Mouse (Mus musculus): Measurements from ENCODE around the gene Pde6c. TPM values are rescaled to one million over a fixed set of nuclear protein-coding genes. Genes with fewer than 3 reads are reported as not detected.

Pde6c gene
- polyA plus RNA-seq, 1 experiment from 2014 or later = not detected

DNA sequence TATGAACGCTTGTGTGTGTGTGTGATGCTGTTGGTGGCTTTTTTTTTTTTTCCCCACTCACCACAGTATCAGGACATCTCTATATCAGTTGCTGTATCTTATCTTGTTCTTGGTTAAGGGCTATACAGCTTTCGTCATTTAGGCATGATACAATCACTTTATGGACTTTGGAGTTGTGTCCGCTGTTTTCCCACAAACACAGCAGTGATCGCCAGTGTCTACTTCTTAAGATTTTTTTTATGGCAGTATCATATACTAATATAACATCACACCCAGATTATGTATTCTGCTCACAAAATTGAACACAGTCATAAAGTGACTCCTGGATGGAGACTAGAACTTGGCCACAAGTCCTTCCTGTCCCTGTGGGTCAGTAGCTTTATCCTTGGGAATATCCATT lies 24.7 kb upstream of the Pde6c start:
- ATAC-seq (ENCODE audit: low FRiP score) = no peak
- H3K4me2 ChIP-seq (replicated peaks; ENCODE audit: low read depth, low read length) = no peak overlapping the region
- 92% methylated on average over 4 of the region's 4 CpGs for WGBS

DNA sequence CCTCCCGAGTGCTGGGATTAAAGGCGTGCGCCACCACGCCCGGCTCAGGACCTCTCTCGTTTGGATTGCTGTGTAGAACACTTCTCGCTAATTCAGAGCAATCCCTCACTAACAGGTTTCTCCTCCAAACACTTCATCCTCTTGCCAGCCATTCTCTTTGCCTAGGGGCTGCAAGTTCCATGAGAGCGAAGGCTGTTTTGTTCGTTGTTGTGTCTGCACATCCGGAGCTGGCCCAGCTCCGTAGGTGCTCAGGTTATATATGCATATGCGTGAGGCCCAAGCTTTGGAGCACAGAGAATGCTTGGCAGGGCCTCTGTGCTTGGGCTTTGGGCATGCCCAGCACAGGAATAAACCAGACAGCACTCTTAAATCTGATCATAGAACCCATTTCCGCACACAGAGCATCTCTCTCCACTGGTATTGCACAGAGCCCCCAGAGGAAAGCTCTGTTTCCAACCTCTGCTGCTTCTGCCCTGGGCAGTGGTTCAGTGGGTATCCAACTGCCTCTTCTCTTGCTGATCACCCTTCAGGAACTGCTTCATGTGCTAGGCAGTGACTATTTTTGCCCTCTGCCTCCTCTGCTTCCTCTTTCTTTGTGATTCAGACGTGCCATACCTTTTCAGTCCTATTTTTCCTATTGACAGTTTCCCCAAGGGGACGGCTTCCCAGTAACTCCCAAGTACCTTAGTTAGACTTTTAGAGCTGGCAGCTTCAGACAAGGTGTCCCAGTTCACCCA lies 22.9 kb upstream of the Pde6c start:
- WGBS = 91% methylated on average over 15 of the region's 15 CpGs
- Histone ChIP-seq H3K4me3 (ENCODE audit: low read depth, low read length) (no peak overlapping the region), H3K4me2 (replicated peaks; ENCODE audit: low read depth, low read length) (no peak overlapping the region), H3K9me3 (ENCODE audit: control insufficient read depth, low read length) (no peaks in the 10 kb centered on the region), H3K27me3 (ENCODE audit: control insufficient read depth, insufficient read depth, low read length) (no peaks in the 10 kb centered on the region), H3K36me3 (ENCODE audit: control insufficient read depth, insufficient read depth, low read length) (no peaks in the 10 kb centered on the region), H3K4me1 (replicated peaks; ENCODE audit: control insufficient read depth, insufficient read depth, low read length) (no peaks in the 10 kb centered on the region), H3K9ac (ENCODE audit: low read depth, low read length) (no peak overlapping the region), H3K27ac (ENCODE audit: low read depth, low read length) (no peak overlapping the region)
- ATAC-seq (ENCODE audit: low FRiP score) = no peak
- DNase-seq (ENCODE audit: low spot score) = no peak

More for the DNA sequence above, 24.7 kb upstream of the Pde6c start:
- H3K9ac ChIP-seq (ENCODE audit: low read depth, low read length) = no peak overlapping the region
- no peaks in the 10 kb centered on the region for H3K36me3 ChIP-seq (ENCODE audit: control insufficient read depth, insufficient read depth, low read length)
- H3K27me3 ChIP-seq (ENCODE audit: control insufficient read depth, insufficient read depth, low read length) = no peaks in the 10 kb centered on the region
- no peak overlapping the region for H3K27ac ChIP-seq (ENCODE audit: low read depth, low read length)
- DNase-seq (ENCODE audit: low spot score) = no peak
- H3K9me3 ChIP-seq (ENCODE audit: control insufficient read depth, low read length) = no peaks in the 10 kb centered on the region
- H3K4me1 ChIP-seq (replicated peaks; ENCODE audit: control insufficient read depth, insufficient read depth, low read length) = no peaks in the 10 kb centered on the region
- H3K4me3 ChIP-seq (ENCODE audit: low read depth, low read length) = no peak overlapping the region

DNA sequence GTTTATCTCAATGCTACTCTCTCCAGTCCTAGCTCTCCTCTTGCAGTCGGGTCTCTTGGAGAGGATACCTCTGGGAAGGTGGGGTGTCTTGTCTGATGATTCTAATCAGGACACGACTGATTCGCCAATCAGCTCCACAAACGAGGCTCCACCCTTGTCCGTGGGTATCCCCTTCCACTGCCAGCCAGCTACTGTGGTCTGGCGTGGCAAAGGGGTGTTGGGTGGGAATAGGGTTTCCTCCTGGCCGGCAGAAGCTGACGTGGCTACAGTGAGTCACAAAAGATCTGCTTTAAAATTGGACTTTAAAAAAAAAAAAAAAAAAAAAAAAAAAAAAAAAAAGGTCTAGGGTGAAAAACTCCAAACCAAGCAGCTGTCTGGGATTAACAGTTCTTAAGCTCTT lies 21.5 kb upstream of the Pde6c start:
- no peak overlapping the region for H3K4me3 ChIP-seq (ENCODE audit: low read depth, low read length)
- H3K27ac ChIP-seq (ENCODE audit: low read depth, low read length) = no peak overlapping the region
- ATAC-seq (ENCODE audit: low FRiP score) = no peak
- H3K4me1 ChIP-seq (replicated peaks; ENCODE audit: control insufficient read depth, insufficient read depth, low read length) = no peaks in the 10 kb centered on the region
- no peak overlapping the region for H3K9ac ChIP-seq (ENCODE audit: low read depth, low read length)
- H3K27me3 ChIP-seq (ENCODE audit: control insufficient read depth, insufficient read depth, low read length) = no peaks in the 10 kb centered on the region
- no peaks in the 10 kb centered on the region for H3K9me3 ChIP-seq (ENCODE audit: control insufficient read depth, low read length)
- DNase-seq (ENCODE audit: low spot score) = no peak
- WGBS = 76% methylated on average over 8 of the region's 8 CpGs
- no peak overlapping the region for H3K4me2 ChIP-seq (replicated peaks; ENCODE audit: low read depth, low read length)
- no peaks in the 10 kb centered on the region for H3K36me3 ChIP-seq (ENCODE audit: control insufficient read depth, insufficient read depth, low read length)

DNA sequence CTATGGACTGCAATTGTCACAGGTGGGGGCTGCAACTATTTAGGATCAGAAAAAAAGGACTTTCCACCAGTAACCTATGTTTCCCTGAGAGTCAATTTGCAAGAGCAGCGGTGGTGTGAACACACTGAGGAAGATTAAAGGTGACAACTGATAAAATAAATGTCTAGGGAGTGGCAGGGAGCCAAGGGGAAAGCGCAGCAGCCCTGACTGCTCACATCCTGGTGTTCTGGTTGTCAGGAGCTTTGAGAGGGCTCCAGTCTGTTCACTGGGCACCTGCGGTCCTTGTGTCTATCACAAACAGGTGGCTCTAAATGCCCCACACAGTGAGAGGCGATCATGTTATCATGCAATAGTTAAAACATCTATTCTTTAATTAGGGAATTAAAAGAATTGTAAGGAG lies 20.0 kb upstream of the Pde6c start:
- no peak overlapping the region for H3K4me3 ChIP-seq (ENCODE audit: low read depth, low read length)
- no peak overlapping the region for H3K27ac ChIP-seq (ENCODE audit: low read depth, low read length)
- H3K27me3 ChIP-seq (ENCODE audit: control insufficient read depth, insufficient read depth, low read length) = no peaks in the 10 kb centered on the region
- H3K36me3 ChIP-seq (ENCODE audit: control insufficient read depth, insufficient read depth, low read length) = no peaks in the 10 kb centered on the region
- H3K9me3 ChIP-seq (ENCODE audit: control insufficient read depth, low read length) = no peaks in the 10 kb centered on the region
- DNase-seq (ENCODE audit: low spot score) (no peak), ATAC-seq (ENCODE audit: low FRiP score) (no peak)
- no peak overlapping the region for H3K9ac ChIP-seq (ENCODE audit: low read depth, low read length)
- H3K4me1 ChIP-seq (replicated peaks; ENCODE audit: control insufficient read depth, insufficient read depth, low read length) = no peaks in the 10 kb centered on the region
- H3K4me2 ChIP-seq (replicated peaks; ENCODE audit: low read depth, low read length) = no peak overlapping the region
- WGBS = 53% methylated on average over 4 of the region's 4 CpGs

GRCm38 (mm10) chr19:38114834-38115491 lies 17.6 kb upstream of the Pde6c start:
- Histone ChIP-seq H3K36me3 (ENCODE audit: control insufficient read depth, insufficient read depth, low read length) (no peaks in the 10 kb centered on the region), H3K9ac (ENCODE audit: low read depth, low read length) (no peak overlapping the region), H3K4me3 (ENCODE audit: low read depth, low read length) (no peak overlapping the region), H3K4me2 (replicated peaks; ENCODE audit: low read depth, low read length) (no peak overlapping the region), H3K9me3 (ENCODE audit: control insufficient read depth, low read length) (no peaks in the 10 kb centered on the region), H3K27me3 (ENCODE audit: control insufficient read depth, insufficient read depth, low read length) (no peaks in the 10 kb centered on the region), H3K4me1 (replicated peaks; ENCODE audit: control insufficient read depth, insufficient read depth, low read length) (no peaks in the 10 kb centered on the region), H3K27ac (ENCODE audit: low read depth, low read length) (no peak overlapping the region)
- ATAC-seq (ENCODE audit: low FRiP score) = no peak
- DNase-seq (ENCODE audit: low spot score) = no peak
- 86% methylated on average over 7 of the region's 7 CpGs for WGBS

- Histone ChIP-seq H3K4me2 (replicated peaks; ENCODE audit: low read depth, low read length) (no peak overlapping the region), H3K4me3 (ENCODE audit: low read depth, low read length) (no peak overlapping the region), H3K36me3 (ENCODE audit: control insufficient read depth, insufficient read depth, low read length) (no peaks in the 10 kb centered on the region), H3K9me3 (ENCODE audit: control insufficient read depth, low read length) (no peaks in the 10 kb centered on the region), H3K27me3 (ENCODE audit: control insufficient read depth, insufficient read depth, low read length) (peaks cover 8% of the 10 kb centered on the region), H3K9ac (ENCODE audit: low read depth, low read length) (no peak overlapping the region), H3K4me1 (replicated peaks; ENCODE audit: control insufficient read depth, insufficient read depth, low read length) (no peaks in the 10 kb centered on the region), H3K27ac (ENCODE audit: low read depth, low read length) (no peak overlapping the region)
- DNase-seq (ENCODE audit: low spot score) = no peak
- ATAC-seq (ENCODE audit: low FRiP score) = no peak
- 79% methylated on average over 5 of the region's 5 CpGs for WGBS
Measured at GRCm38 (mm10) chr19:38120123-38120760, 12.3 kb upstream of the Pde6c start.

DNA sequence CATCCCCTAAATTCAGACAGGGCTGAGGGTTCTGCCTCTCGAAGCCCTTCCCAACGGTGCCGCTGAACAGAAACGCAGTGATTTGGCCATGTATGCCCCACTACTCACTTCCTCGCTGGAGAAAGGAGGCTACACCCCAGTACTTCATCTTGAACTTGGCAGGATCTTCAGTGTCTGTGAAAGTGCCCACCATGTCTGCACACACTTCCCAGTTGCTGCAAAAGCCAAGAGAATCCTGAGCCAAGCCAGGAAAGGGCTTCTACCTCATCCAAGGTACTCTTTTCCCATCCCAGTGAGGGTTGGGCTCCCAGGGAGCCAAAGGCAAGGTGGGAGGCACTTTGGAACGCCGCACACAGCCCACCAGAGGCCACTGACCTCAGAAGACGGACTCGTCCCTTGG lies 8.7 kb upstream of the Pde6c start:
- DNase-seq (ENCODE audit: low spot score) (no peak), ATAC-seq (ENCODE audit: low FRiP score) (no peak)
- Histone ChIP-seq H3K9ac (ENCODE audit: low read depth, low read length) (no peak overlapping the region), H3K36me3 (ENCODE audit: control insufficient read depth, insufficient read depth, low read length) (no peaks in the 10 kb centered on the region), H3K4me3 (ENCODE audit: low read depth, low read length) (peak overlapping the region; percentile 62; the same call in 1 of the 2 replicates), H3K9me3 (ENCODE audit: control insufficient read depth, low read length) (no peaks in the 10 kb centered on the region), H3K4me2 (replicated peaks; ENCODE audit: low read depth, low read length) (peak overlapping the region; percentile 97; the same call in 1 of the 2 replicates), H3K27ac (ENCODE audit: low read depth, low read length) (no peak overlapping the region), H3K4me1 (replicated peaks; ENCODE audit: control insufficient read depth, insufficient read depth, low read length) (no peaks in the 10 kb centered on the region), H3K27me3 (ENCODE audit: control insufficient read depth, insufficient read depth, low read length) (peaks cover 11% of the 10 kb centered on the region)
- WGBS = 32% methylated on average over 9 of the region's 9 CpGs

DNA sequence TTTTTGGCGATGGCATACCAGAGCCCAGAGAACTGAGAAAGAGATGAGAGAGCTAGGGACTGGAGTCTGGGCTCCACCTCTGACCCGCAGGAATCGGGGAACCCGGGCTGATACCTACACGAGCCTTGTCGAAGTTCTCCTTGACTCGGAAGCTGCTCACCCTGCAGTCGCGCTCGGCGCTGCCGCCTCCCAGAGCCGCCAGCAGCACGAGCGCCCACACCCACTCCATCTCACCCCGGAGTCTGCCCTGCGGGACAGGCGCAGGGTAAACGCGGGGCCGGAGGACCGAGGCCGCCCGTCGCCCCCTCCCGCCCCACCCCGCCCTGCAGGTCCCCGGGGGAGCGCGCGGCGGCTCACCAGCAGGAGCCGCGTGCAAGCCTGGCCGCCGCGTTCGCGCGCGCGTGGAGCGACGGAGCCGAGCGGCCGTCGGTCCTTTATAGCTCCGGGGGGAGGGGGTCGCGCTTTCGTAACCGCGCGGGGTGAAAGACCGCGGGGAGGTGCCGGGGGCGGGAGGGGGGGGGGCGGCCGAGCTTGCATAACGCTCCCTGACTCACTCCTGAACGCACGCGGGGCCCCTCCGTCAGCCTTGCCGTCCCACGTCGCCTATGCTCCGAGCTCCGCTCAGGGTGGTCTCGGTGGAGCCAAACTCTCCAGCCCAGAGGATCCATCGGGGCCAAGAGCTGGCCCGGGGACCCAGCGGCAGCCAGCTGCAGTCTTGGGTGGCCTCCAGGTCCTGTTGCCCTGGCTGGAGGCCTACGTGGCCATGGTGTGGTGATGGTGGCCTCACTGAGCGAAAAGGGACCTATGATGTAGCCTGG lies 8.0 kb upstream of the Pde6c start:
- Histone ChIP-seq H3K4me3 (ENCODE audit: low read depth, low read length) (peak overlapping the region; percentile 62), H3K4me1 (replicated peaks; ENCODE audit: control insufficient read depth, insufficient read depth, low read length) (no peaks in the 10 kb centered on the region), H3K27ac (ENCODE audit: low read depth, low read length) (no peak overlapping the region), H3K9ac (ENCODE audit: low read depth, low read length) (peak overlapping the region; percentile 61), H3K9me3 (ENCODE audit: control insufficient read depth, low read length) (no peaks in the 10 kb centered on the region), H3K4me2 (replicated peaks; ENCODE audit: low read depth, low read length) (peak overlapping the region; percentile 97), H3K27me3 (ENCODE audit: control insufficient read depth, insufficient read depth, low read length) (peaks cover 11% of the 10 kb centered on the region), H3K36me3 (ENCODE audit: control insufficient read depth, insufficient read depth, low read length) (no peaks in the 10 kb centered on the region)
- 1% methylated on average over 46 of the region's 77 CpGs for WGBS
- ATAC-seq (ENCODE audit: low FRiP score) = peak; percentile 71
- DNase-seq (ENCODE audit: low spot score) = peak; percentile 58

All from hindbrain, embryonic 11.5 days (tissue).